Mouse (Mus musculus): Measurements from ENCODE around the gene Gm11555.

GRCm38 (mm10) chr11:99683481-99683880 lies 33.4 kb upstream of the Gm11555 start:
- TF ChIP-seq POLR2A (IDR thresholded peaks at IDR 0.05; ENCODE audit: low read depth, low read length) (no peak), CTCF (IDR thresholded peaks at IDR 0.05; ENCODE audit: extremely low read depth, insufficient read length, insufficient replicate concordance, low read depth, low read length) (no peak)

All from small intestine, adult 2 months (tissue).